Mouse (Mus musculus) bone marrow macrophage, adult 2 months (primary cell): Measurements from ENCODE around the gene Dact3.

Experiments
- CTCF ChIP-seq: IDR thresholded peaks from 2 replicates; pipeline ENCODE4 v1.5.1; 2012; ENCODE audit warnings: low read depth, mild to moderate bottlenecking, low read length, moderate library complexity
- POLR2A ChIP-seq: IDR thresholded peaks from 2 replicates; pipeline ENCODE4 v1.6.1; 2012; ENCODE audit warnings: mild to moderate bottlenecking, low read depth, low read length, borderline replicate concordance

DNA sequence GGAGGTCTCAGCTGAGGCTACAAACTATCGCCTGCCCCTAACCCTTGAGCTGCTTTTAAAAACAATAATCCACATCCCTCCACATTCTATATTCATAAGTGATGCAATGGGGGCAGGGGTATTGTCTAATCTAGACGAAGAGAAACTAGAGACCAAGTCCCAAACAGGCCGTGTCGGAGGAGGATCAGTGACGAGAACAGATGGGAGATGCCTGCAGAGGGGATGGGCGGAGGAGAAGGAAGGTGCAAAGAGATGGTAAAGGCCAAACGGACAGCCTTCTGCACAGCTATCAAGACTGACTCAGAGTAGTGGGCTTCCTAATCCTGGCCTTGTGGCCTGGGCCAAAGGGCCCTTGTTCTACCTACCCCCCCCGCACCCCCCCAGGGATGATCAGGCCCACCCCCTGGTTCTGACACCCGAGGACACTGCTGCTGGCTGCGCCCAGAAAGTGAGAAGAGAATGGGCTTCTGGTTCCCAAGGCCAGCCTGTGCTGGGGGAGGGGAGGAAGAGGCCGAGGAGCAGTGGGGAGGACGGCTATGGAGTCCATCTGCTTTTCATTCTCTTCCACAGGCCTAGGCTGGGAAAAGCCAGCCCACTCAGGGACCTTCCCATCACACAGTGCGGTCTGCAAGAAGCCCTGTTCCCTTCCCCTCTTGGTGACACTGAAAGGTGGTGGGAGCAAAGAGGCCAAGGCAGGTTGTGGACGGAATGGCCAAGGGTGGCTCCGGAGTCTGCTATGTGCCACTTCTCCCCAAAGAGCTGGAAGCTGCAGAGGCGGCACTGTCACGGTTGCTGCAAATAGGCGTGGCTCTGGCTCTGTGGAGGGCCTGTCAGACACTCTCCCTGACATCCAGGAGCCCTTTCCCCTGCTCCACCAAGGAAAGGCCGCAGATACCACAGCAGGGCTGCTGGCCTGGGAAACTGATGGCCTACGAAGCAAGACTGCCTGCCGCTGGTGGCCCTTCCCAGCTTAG, 46.0 kb downstream of the Dact3 start:
- no peak for TF ChIP-seq POLR2A
- no peak for TF ChIP-seq CTCF
